Mouse (Mus musculus): ENCODE measurements around the gene Ncbp3. TPM values are rescaled to one million over a fixed set of nuclear protein-coding genes. Genes with fewer than 3 reads are reported as not detected.

Gene Ncbp3
- polyA plus RNA-seq, 1 experiment from 2014 or later, result 11.1 TPM

GRCm38 (mm10) chr11:73078615-73079014 is 31.0 kb downstream of the Ncbp3 start:
- Histone ChIP-seq H3K4me3 (ENCODE audit: low read length) (no peak overlapping the region), H3K27me3 (ENCODE audit: insufficient read depth, low read length) (no peaks in the 10 kb centered on the region), H3K9ac (replicated peaks; ENCODE audit: low read length) (no peak overlapping the region), H3K36me3 (ENCODE audit: insufficient read depth, low read length) (peaks cover 63% of the 10 kb centered on the region), H3K4me1 (ENCODE audit: insufficient read depth, low read length) (no peaks in the 10 kb centered on the region), H3K9me3 (ENCODE audit: low read length) (no peaks in the 10 kb centered on the region), H3K27ac (ENCODE audit: low read length) (no peak overlapping the region), H3K4me2 (replicated peaks; ENCODE audit: low read depth, low read length) (no peak overlapping the region)
- WGBS, result 94% methylated on average over 8 of the region's 8 CpGs
- ATAC-seq (ENCODE audit: low FRiP score, low TSS enrichment), result no peak

DNA sequence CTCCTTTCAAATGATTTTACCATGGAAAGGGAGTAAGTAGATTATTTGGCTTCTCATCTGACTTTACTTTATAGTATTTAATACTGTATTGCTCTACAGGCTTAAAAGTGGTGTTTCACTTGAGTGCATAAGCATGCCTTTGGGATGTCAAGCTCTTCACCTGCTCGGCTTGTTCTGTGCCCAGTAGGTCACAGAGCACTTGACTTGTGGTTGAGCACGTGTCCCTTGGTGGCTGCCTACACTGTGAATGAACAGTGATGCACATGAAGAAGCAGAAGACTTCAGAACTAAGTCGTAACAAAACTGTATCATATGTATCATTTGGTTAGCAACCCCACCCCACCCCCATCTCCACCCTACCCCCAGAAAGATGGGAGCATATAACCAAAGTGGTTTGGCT is 32.7 kb downstream of the Ncbp3 start:
- no peak overlapping the region for H3K4me2 ChIP-seq (replicated peaks; ENCODE audit: low read depth, low read length)
- WGBS, result 89% methylated on average over 3 of the region's 3 CpGs
- H3K27ac ChIP-seq (ENCODE audit: low read length), result no peak overlapping the region
- H3K4me3 ChIP-seq (ENCODE audit: low read length), result no peak overlapping the region
- H3K4me1 ChIP-seq (ENCODE audit: insufficient read depth, low read length), result peaks cover 10% of the 10 kb centered on the region
- ATAC-seq (ENCODE audit: low FRiP score, low TSS enrichment), result no peak
- no peaks in the 10 kb centered on the region for H3K27me3 ChIP-seq (ENCODE audit: insufficient read depth, low read length)
- no peaks in the 10 kb centered on the region for H3K9me3 ChIP-seq (ENCODE audit: low read length)
- no peak overlapping the region for H3K9ac ChIP-seq (replicated peaks; ENCODE audit: low read length)
- peaks cover 54% of the 10 kb centered on the region for H3K36me3 ChIP-seq (ENCODE audit: insufficient read depth, low read length)

DNA sequence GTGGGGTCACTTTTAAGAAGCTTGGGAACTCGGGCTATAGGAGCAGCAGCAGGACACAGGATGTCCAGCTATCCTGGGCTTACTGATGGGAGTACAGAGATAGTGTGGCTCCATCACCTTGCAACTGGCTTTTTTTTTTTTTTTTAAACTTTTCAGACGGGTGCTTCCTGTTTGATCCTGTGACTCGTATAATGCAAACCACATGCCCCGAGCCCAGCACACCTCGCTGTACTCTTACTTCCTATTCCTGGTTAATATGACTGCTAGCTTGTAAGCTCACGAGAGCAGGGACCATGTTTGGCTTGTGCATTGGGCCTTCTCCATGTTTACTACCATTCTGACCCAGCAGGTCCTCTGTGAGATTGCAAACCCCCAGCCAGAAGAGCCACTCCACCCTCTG is 36.7 kb downstream of the Ncbp3 start:
- no peaks in the 10 kb centered on the region for H3K27me3 ChIP-seq (ENCODE audit: insufficient read depth, low read length)
- H3K9me3 ChIP-seq (ENCODE audit: low read length), result no peaks in the 10 kb centered on the region
- no peak overlapping the region for H3K9ac ChIP-seq (replicated peaks; ENCODE audit: low read length)
- no peak overlapping the region for H3K4me3 ChIP-seq (ENCODE audit: low read length)
- no peak overlapping the region for H3K4me2 ChIP-seq (replicated peaks; ENCODE audit: low read depth, low read length)
- H3K27ac ChIP-seq (ENCODE audit: low read length), result peak overlapping the region; percentile 71
- peaks cover 13% of the 10 kb centered on the region for H3K4me1 ChIP-seq (ENCODE audit: insufficient read depth, low read length)
- no peak; the same call in 1 of the 2 replicates for ATAC-seq (ENCODE audit: low FRiP score, low TSS enrichment)
- WGBS, result 68% methylated on average over 6 of the region's 6 CpGs
- peaks cover 25% of the 10 kb centered on the region for H3K36me3 ChIP-seq (ENCODE audit: insufficient read depth, low read length)

- 54% methylated on average over 10 of the region's 10 CpGs for WGBS
- no peak overlapping the region for H3K4me2 ChIP-seq (replicated peaks; ENCODE audit: low read depth, low read length)
- no peaks in the 10 kb centered on the region for H3K9me3 ChIP-seq (ENCODE audit: low read length)
- H3K27ac ChIP-seq (ENCODE audit: low read length), result peak overlapping the region; percentile 71
- 0 out of 2 replicates have a peak overlapping the region, but pooled peaks have one; percentile 8 for H3K9ac ChIP-seq (replicated peaks; ENCODE audit: low read length)
- peaks cover 21% of the 10 kb centered on the region for H3K36me3 ChIP-seq (ENCODE audit: insufficient read depth, low read length)
- ATAC-seq (ENCODE audit: low FRiP score, low TSS enrichment), result peak; percentile 75
- H3K4me3 ChIP-seq (ENCODE audit: low read length), result no peak overlapping the region
- no peaks in the 10 kb centered on the region for H3K27me3 ChIP-seq (ENCODE audit: insufficient read depth, low read length)
- peaks cover 13% of the 10 kb centered on the region for H3K4me1 ChIP-seq (ENCODE audit: insufficient read depth, low read length)
These were observed 37.2 kb downstream of the Ncbp3 start for GRCm38 (mm10) chr11:73084804-73085231.

GRCm38 (mm10) chr11:73085391-73085790 is 37.8 kb downstream of the Ncbp3 start:
- Histone ChIP-seq H3K4me3 (ENCODE audit: low read length) (no peak overlapping the region), H3K27ac (ENCODE audit: low read length) (peak overlapping the region; percentile 71), H3K27me3 (ENCODE audit: insufficient read depth, low read length) (no peaks in the 10 kb centered on the region), H3K9ac (replicated peaks; ENCODE audit: low read length) (0 out of 2 replicates have a peak overlapping the region, but pooled peaks have one; percentile 8), H3K36me3 (ENCODE audit: insufficient read depth, low read length) (peaks cover 19% of the 10 kb centered on the region), H3K4me1 (ENCODE audit: insufficient read depth, low read length) (peaks cover 13% of the 10 kb centered on the region), H3K9me3 (ENCODE audit: low read length) (no peaks in the 10 kb centered on the region), H3K4me2 (replicated peaks; ENCODE audit: low read depth, low read length) (no peak overlapping the region)
- no peak for ATAC-seq (ENCODE audit: low FRiP score, low TSS enrichment)
- 58% methylated on average over 7 of the region's 7 CpGs for WGBS

GRCm38 (mm10) chr11:73087700-73088480 is 40.3 kb downstream of the Ncbp3 start:
- ATAC-seq (ENCODE audit: low FRiP score, low TSS enrichment), result no peak
- no peak overlapping the region for H3K4me3 ChIP-seq (ENCODE audit: low read length)
- H3K27ac ChIP-seq (ENCODE audit: low read length), result no peak overlapping the region
- WGBS, result 55% methylated on average over 6 of the region's 6 CpGs
- no peaks in the 10 kb centered on the region for H3K27me3 ChIP-seq (ENCODE audit: insufficient read depth, low read length)
- H3K4me1 ChIP-seq (ENCODE audit: insufficient read depth, low read length), result peaks cover 13% of the 10 kb centered on the region
- no peak overlapping the region for H3K9ac ChIP-seq (replicated peaks; ENCODE audit: low read length)
- peaks cover 2% of the 10 kb centered on the region; the same call in 1 of the 2 replicates for H3K36me3 ChIP-seq (ENCODE audit: insufficient read depth, low read length)
- H3K9me3 ChIP-seq (ENCODE audit: low read length), result no peaks in the 10 kb centered on the region
- no peak overlapping the region for H3K4me2 ChIP-seq (replicated peaks; ENCODE audit: low read depth, low read length)

DNA sequence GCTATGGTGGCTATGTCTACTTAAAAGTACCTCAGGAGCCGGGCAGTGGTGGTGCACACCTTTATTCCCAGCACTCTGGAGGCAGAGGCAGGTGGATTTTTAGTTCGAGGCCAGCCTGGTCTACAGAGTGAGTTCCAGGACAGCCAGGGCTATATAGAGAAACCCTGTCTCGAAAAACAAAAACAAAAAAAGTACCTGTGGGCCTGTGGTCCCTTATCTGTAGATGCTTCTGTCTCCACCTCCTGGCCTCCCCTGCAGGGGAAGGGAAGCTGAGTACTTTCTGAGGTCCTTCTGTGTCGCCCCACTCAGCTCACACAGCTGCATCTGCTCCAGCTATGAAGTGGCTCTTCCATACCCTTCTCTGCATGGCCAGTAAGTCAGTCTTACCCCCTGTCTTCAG is 42.7 kb downstream of the Ncbp3 start, which contains the start of gene Itgae:
Gene Itgae, plus strand, starts transcription at position 301 of the 400 bp plus-strand sequence.
- no peak for ATAC-seq (ENCODE audit: low FRiP score, low TSS enrichment)
- Histone ChIP-seq H3K4me2 (replicated peaks; ENCODE audit: low read depth, low read length) (no peak within 1 kb of the TSS), H3K4me1 (ENCODE audit: insufficient read depth, low read length) (peaks cover 3% of the 10 kb centered on the region), H3K27ac (ENCODE audit: low read length) (no peak within 1 kb of the TSS), H3K9me3 (ENCODE audit: low read length) (no peaks in the 10 kb centered on the region), H3K27me3 (ENCODE audit: insufficient read depth, low read length) (no peaks in the 10 kb centered on the region), H3K4me3 (ENCODE audit: low read length) (no peak within 1 kb of the TSS), H3K9ac (replicated peaks; ENCODE audit: low read length) (no peak within 1 kb of the TSS), H3K36me3 (ENCODE audit: insufficient read depth, low read length) (no peaks in the 10 kb centered on the region)
- WGBS, result 86% methylated on average over 4 of the region's 4 CpGs

- no peak for ATAC-seq (ENCODE audit: low FRiP score, low TSS enrichment)
- Histone ChIP-seq H3K27ac (ENCODE audit: low read length) (no peak overlapping the region), H3K4me2 (replicated peaks; ENCODE audit: low read depth, low read length) (no peak overlapping the region), H3K9me3 (ENCODE audit: low read length) (no peaks in the 10 kb centered on the region), H3K9ac (replicated peaks; ENCODE audit: low read length) (no peak overlapping the region), H3K36me3 (ENCODE audit: insufficient read depth, low read length) (no peaks in the 10 kb centered on the region), H3K27me3 (ENCODE audit: insufficient read depth, low read length) (no peaks in the 10 kb centered on the region), H3K4me3 (ENCODE audit: low read length) (no peak overlapping the region), H3K4me1 (ENCODE audit: insufficient read depth, low read length) (no peaks in the 10 kb centered on the region)
- WGBS, result 83% methylated on average over 2 of the region's 2 CpGs
These were observed 43.2 kb downstream of the Ncbp3 start for GRCm38 (mm10) chr11:73090826-73091225.

DNA sequence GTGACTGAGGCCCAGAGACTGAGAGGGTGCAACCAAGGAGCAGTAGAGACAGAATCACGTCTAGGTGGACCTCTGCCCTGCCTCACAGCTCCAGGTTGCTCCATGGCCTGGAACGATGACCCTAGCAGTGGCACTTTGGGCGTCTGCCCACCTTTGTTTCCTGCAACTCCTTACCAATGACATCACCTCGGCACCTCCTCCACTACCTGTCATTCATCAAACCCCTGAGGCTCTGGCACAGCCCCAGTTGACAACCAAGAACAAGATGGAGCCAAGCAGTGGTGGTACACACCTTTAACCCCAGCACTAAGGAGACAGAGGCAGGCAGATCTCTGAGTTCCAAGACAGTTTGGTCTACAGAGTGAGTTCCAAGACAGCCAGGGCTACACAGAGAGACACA is 44.5 kb downstream of the Ncbp3 start:
- Histone ChIP-seq H3K27ac (ENCODE audit: low read length) (no peak overlapping the region), H3K4me3 (ENCODE audit: low read length) (no peak overlapping the region), H3K9me3 (ENCODE audit: low read length) (no peaks in the 10 kb centered on the region), H3K4me2 (replicated peaks; ENCODE audit: low read depth, low read length) (no peak overlapping the region), H3K9ac (replicated peaks; ENCODE audit: low read length) (no peak overlapping the region), H3K4me1 (ENCODE audit: insufficient read depth, low read length) (no peaks in the 10 kb centered on the region), H3K27me3 (ENCODE audit: insufficient read depth, low read length) (no peaks in the 10 kb centered on the region), H3K36me3 (ENCODE audit: insufficient read depth, low read length) (no peaks in the 10 kb centered on the region)
- 67% methylated on average over 4 of the region's 4 CpGs for WGBS
- ATAC-seq (ENCODE audit: low FRiP score, low TSS enrichment), result no peak

DNA sequence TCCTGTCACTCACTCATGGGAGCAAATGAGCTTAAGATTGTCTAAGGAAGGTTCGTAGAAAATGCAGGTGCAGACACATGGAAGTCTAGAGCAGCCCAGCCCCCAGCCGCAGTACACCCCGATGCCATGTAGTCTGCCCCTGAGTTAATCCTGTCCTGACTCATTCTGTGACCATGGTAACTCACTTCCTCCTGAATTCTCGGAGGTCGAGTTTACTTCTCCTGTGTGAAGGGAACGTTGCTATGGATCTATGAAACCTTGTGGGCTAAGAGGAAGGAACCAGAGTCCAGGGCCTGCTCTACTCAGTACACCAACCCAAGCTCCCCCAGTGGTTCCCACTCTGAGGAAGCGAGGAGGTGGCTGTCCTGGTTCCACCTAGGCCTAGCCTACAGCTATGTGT is 45.3 kb downstream of the Ncbp3 start:
- no peaks in the 10 kb centered on the region for H3K9me3 ChIP-seq (ENCODE audit: low read length)
- H3K9ac ChIP-seq (replicated peaks; ENCODE audit: low read length), result no peak overlapping the region
- no peaks in the 10 kb centered on the region for H3K36me3 ChIP-seq (ENCODE audit: insufficient read depth, low read length)
- H3K4me3 ChIP-seq (ENCODE audit: low read length), result no peak overlapping the region
- H3K4me2 ChIP-seq (replicated peaks; ENCODE audit: low read depth, low read length), result no peak overlapping the region
- 79% methylated on average over 7 of the region's 7 CpGs for WGBS
- ATAC-seq (ENCODE audit: low FRiP score, low TSS enrichment), result no peak
- no peaks in the 10 kb centered on the region for H3K4me1 ChIP-seq (ENCODE audit: insufficient read depth, low read length)
- H3K27ac ChIP-seq (ENCODE audit: low read length), result no peak overlapping the region
- no peaks in the 10 kb centered on the region for H3K27me3 ChIP-seq (ENCODE audit: insufficient read depth, low read length)

All from kidney, embryonic 16.5 days (tissue).